Mouse (Mus musculus) G1E (cell line): ENCODE measurements around the gene Atox1.

Experiments
- CTCF ChIP-seq: IDR thresholded peaks from 2 replicates; pipeline ENCODE4 v1.5.1; 2012; ENCODE audit warnings: low read depth, low read length, inconsistent platforms, mixed read lengths
- GATA1 ChIP-seq: IDR thresholded peaks from 2 replicates; pipeline ENCODE4 v1.6.1; 2012; ENCODE audit warnings: borderline replicate concordance, low read length, inconsistent platforms, mixed read lengths

DNA sequence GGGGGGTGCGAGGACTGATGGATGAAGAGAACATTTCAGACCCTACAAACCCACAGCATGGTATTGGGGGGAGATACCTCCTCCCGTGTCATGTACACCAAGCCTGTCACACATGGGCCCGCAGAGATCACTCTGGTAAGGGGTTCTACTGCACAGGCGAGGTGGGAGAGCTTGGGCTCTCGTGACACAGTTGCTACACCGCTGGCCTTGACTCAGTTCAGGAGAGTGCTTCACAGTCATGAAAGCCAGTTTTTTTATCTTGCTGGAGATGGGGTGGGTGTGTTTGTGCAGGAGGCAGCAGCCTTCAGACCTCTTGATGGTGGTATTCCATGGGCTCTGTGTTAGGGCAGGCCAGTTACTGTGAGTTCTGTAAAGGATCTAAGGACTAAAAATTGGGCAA is 24.9 kb downstream of the Atox1 start:
- TF ChIP-seq CTCF (no peak), GATA1 (no peak)
